Mouse (Mus musculus) heart, adult 2 months (tissue): Measurements from ENCODE around the gene Gm5148.

Experiments
- CTCF ChIP-seq: fragments of 200-600 bp; IDR thresholded peaks from 2 replicates; pipeline ENCODE4 v1.8.1; 2022; ENCODE audit warnings: antibody characterized with exemption, mild to moderate bottlenecking, moderate library complexity
- EP300 ChIP-seq: fragments of 200-500 bp; IDR thresholded peaks from 2 replicates; pipeline ENCODE4 v1.6.1; 2011; ENCODE audit warnings: low read depth, low read length, control low read depth; ENCODE audit not compliant: insufficient read depth

- TF ChIP-seq EP300 (no peak), CTCF (no peak)
These were observed 41.7 kb upstream of the Gm5148 start for GRCm38 (mm10) chr3:37765971-37766370.
